Mouse (Mus musculus): Measurements from ENCODE around the gene Prmt8.
A peak's percentile ranks its signal among the peaks of the same experiment; 100 is the strongest.

Gene Prmt8

GRCm38 (mm10) chr6:127661717-127662292, 107.5 kb downstream of the Prmt8 start:
- no peak for DNase-seq (ENCODE audit: low spot score)

DNA sequence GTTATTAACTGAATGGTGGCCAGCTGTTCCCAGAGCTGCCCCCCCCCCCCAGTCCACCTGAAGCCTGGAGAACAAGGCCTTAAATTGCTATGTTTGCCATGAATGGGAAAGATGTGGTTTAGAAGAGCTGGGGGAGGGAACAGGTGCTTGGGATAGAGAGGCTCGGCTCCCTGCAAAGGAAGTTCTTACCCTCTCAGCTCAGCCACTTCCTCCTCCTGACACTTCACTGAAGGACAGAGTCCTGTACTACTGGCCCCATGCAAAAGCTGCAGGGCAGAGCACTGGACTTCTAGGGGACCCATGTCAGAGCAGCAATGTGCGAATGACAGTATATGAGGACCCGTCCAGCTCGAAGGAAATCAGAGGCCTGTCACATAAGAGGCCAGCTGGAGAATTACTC, 109.3 kb downstream of the Prmt8 start:
- peak; percentile 61 for DNase-seq (ENCODE audit: low spot score)

DNA sequence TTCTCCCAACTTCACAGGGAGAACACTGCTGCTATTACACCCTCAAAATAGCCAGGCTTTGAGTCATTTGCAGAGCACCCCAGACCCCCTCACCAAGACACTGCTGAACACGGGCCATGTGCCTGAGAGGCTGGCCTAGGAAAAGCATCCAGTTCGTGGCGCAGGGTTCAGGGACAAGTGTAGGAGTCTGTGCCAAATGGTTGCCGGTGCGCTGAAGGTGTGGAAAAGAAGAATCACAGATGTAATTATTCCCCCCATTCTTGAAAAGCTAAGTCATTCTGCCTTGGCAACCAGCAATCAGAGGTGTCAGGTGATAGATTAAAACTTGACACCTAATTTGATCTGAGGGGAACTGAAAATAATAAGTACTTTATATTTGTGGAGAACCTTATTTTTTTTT, 109.8 kb downstream of the Prmt8 start:
- peak; percentile 12 for DNase-seq (ENCODE audit: low spot score)

- no peak for DNase-seq (ENCODE audit: low spot score)
Observed at GRCm38 (mm10) chr6:127657152-127657551, 112.1 kb downstream of the Prmt8 start.

- DNase-seq (ENCODE audit: low spot score) = no peak
Observed at GRCm38 (mm10) chr6:127655988-127656387, 113.3 kb downstream of the Prmt8 start.

DNA sequence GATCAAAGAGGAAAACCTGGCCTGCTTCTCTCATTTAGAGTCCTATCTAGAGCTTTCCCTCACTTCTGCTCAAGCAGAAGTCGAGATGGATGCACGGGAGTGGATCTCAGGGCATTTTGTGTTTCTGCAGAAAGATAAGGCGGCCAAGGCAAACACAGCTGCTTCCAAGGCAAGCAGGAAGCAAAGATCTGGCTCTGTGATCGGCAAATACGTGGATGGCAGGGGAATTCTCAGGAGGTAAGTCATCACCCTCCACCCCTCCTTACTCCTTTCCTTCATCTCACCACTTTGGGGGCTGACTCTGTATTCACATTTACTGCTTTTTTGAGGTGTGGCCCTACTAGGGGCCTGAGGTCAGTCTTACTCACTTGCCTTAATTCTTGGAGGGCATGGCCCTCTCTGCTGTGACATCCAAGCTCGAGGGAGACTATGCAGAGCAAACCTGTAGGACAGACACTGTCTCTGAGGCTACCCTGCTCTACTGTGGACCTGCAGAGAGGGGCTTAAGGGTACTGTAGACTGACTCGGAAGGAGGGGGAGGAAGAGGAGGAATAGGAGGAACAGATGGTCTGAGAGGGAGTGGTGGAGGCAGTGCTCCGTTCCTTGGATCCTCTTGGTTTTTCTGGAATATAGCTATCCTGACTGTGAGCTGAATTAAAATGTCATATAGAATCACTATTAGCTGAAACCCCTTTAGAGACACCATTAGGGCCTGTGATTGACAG, 128.0 kb downstream of the Prmt8 start:
- no peak for DNase-seq (ENCODE audit: low spot score)

Data from lung, postnatal 25 days (tissue).